Mouse (Mus musculus) bone marrow, adult 2 months (tissue): Measurements from ENCODE around the gene Hexim1.

Experiments
- CTCF ChIP-seq: fragments of 200-500 bp; IDR thresholded peaks from 2 replicates; pipeline ENCODE4 v1.5.1; 2011; ENCODE audit warnings: low read length, control low read depth; ENCODE audit not compliant: control insufficient read depth, insufficient read depth
- POLR2A ChIP-seq: fragments of 200-500 bp; IDR thresholded peaks from 2 replicates; pipeline ENCODE4 v1.6.1; 2011; ENCODE audit warnings: low read depth, mild to moderate bottlenecking, control low read depth, low read length, borderline replicate concordance; ENCODE audit not compliant: control insufficient read depth

DNA sequence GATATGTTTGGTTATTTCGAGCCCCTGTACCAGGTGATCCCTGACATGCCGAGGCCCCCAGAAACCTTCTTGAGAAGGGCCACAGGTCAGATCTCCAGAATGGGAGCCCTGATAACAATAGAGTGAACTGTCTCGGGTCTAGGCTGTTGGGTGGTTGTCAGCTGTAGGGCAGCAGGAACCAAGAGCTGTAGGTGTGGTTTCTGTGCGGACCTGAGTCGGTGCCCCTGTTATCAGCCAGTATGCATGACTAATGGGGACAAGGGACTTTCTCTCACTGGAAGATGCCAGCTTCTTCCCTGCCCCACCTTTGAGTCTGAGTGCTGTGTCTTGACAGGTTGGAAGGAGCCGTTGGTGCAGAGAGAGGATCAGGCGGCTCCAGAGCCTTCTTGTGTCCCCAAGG lies 11.6 kb upstream of the Hexim1 start:
- TF ChIP-seq CTCF (no peak), POLR2A (no peak)
